Mouse (Mus musculus): Measurements from ENCODE around the gene Gm38100. TPM values are rescaled to one million over a fixed set of nuclear protein-coding genes. Genes with fewer than 3 reads are reported as not detected.

Gm38100 gene
- total RNA-seq (2023), result not detected

GRCm38 (mm10) chr1:175920029-175920428, at the start of gene Gm38100:
Gene Gm38100 (plus strand): TSS chr1:175920329.

GRCm38 (mm10) chr1:175880453-175881296, 39.5 kb upstream of the Gm38100 start, which contains the start of gene Exo1:
Gene Exo1 (plus strand): TSS chr1:175880581.

Other genes with a start within 250 kb of the Gm38100 start
- 1 to 10 TPM; 1.6 to 4.8 TPM for gene Opn3, start 227.6 kb upstream of the Gm38100 start, total RNA-seq (2023)
- 10 to 100 TPM in 1 of 2 experiments, 1 to 10 TPM in 1; 9.6 to 11.8 TPM for gene Chml, start 227.4 kb upstream of the Gm38100 start, total RNA-seq (2023)
- not detected for gene Wdr64, start 221.7 kb upstream of the Gm38100 start, total RNA-seq (2023)
- gene Exo1, start 39.7 kb upstream of the Gm38100 start, total RNA-seq (2023), result 1 to 10 TPM in 1 of 2 experiments, under 1 TPM in 1; 0.94 to 1.5 TPM
- not detected for gene Rbm8a2, start 58.8 kb downstream of the Gm38100 start, total RNA-seq (2023)

Measured in monocyte, adult 59 days (primary cell).